Mouse (Mus musculus): ENCODE measurements around the gene Arpc4. TPM values are rescaled to one million over a fixed set of nuclear protein-coding genes. Genes with fewer than 3 reads are reported as not detected.

Arpc4 gene
- total RNA-seq, 2 experiments from 2014 or later, result 302 to 314 TPM

Small RNA genes lying within 50 kb of the gene (microRNA-seq; reads per million reads assigned to microRNA genes)
- gene Gm24387, result 0 to 0.74 reads per million in 2 experiments

Other genes starting within 250 kb of the Arpc4 start
- 10 to 100 TPM; 74.2 to 76.4 TPM for gene Lhfpl4, start 182.7 kb upstream of the Arpc4 start, total RNA-seq (2021)
- 10 to 100 TPM; 12.6 to 13.3 TPM for gene Mtmr14, start 140.3 kb upstream of the Arpc4 start, total RNA-seq (2021)
- 10 to 100 TPM; 15.9 to 18.5 TPM for gene Cpne9, start 95.8 kb upstream of the Arpc4 start, total RNA-seq (2021)
- 10 to 100 TPM; 37.7 to 37.8 TPM for gene Brpf1, start 71.0 kb upstream of the Arpc4 start, total RNA-seq (2021)
- 1 to 10 TPM; 6.8 to 7.9 TPM for gene Ogg1, start 51.1 kb upstream of the Arpc4 start, total RNA-seq (2021)
- gene Camk1, start 34.1 kb upstream of the Arpc4 start, total RNA-seq (2021), result 10 to 100 TPM; 51.8 to 53.2 TPM
- gene Tada3, start 232 bp upstream of the Arpc4 start, total RNA-seq (2021), result 10 to 100 TPM; 47.3 to 51.0 TPM
- gene Ttll3, start 11.1 kb downstream of the Arpc4 start, total RNA-seq (2021), result 10 to 100 TPM; 14.8 to 17.6 TPM
- gene Rpusd3, start 41.2 kb downstream of the Arpc4 start, total RNA-seq (2021), result 10 to 100 TPM; 28.6 to 30.3 TPM
- not detected for gene Cidec, start 57.6 kb downstream of the Arpc4 start, total RNA-seq (2021)
- 10 to 100 TPM; 40.7 to 47.7 TPM for gene Jagn1, start 64.5 kb downstream of the Arpc4 start, total RNA-seq (2021)
- gene Il17re, start 80.4 kb downstream of the Arpc4 start, total RNA-seq (2021), result under 1 TPM in 1 of 2 experiments, not detected in 1; 0.18 TPM
- gene Il17rc, start 93.3 kb downstream of the Arpc4 start, total RNA-seq (2021), result 1 to 10 TPM; 4.1 to 4.2 TPM
- 100 to 1,000 TPM; 106 to 111 TPM for gene Creld1, start 105.2 kb downstream of the Arpc4 start, total RNA-seq (2021)
- gene Prrt3, start 123.8 kb downstream of the Arpc4 start, total RNA-seq (2021), result 10 to 100 TPM; 50.5 to 55.0 TPM
- gene Emc3, start 153.5 kb downstream of the Arpc4 start, total RNA-seq (2021), result 10 to 100 TPM; 77.4 to 78.1 TPM
- gene Fancd2, start 153.6 kb downstream of the Arpc4 start, total RNA-seq (2021), result 1 to 10 TPM; 1.7 to 2.7 TPM
- under 1 TPM; 0.27 to 0.41 TPM for gene Fancd2os, start 222.6 kb downstream of the Arpc4 start, total RNA-seq (2021)
- gene Brk1, start 226.7 kb downstream of the Arpc4 start, total RNA-seq (2021), result 100 to 1,000 TPM; 221 to 222 TPM
- 10 to 100 TPM; 44.3 to 48.5 TPM for gene Vhl, start 245.8 kb downstream of the Arpc4 start, total RNA-seq (2021)

Data from layer of hippocampus, adult 18-20 months (tissue).